Mouse (Mus musculus) megakaryocyte-erythroid progenitor cell, adult 5-6 weeks (primary cell): ENCODE data around the gene Kif13a. TPM values are rescaled to one million over a fixed set of nuclear protein-coding genes. Genes with fewer than 3 reads are reported as not detected.
A peak's percentile ranks its signal among the peaks of the same experiment; 100 is the strongest.

Experiments used
- ATAC-seq: replicated peaks from 2 replicates; pipeline ENCODE4 v1.8.0; 2016; ENCODE audit warnings: mild to moderate bottlenecking, inconsistent platforms; ENCODE audit not compliant: severe bottlenecking, poor library complexity, low FRiP score, low TSS enrichment
- total RNA-seq, 2 experiments: library from RNA; stranded (forward) in 1 of 2; stranded (reverse) in 1 of 2; fragments of 200-1000, 215-1000 nt in 1 of 2; fragments of >200 nt in 1 of 2; fragmentation: Nextera tagmentation in 1 of 2; gene quantifications; 2 replicates each; pipeline ENCODE4 v1.2.3; 2014 to 2017

The Kif13a gene
- total RNA-seq, 2 experiments from 2014 or later: 15.0 to 35.3 TPM

GRCm38 (mm10) chr13:46888150-46888683 is 41.5 kb downstream of the Kif13a start:
- no peak for ATAC-seq

GRCm38 (mm10) chr13:46886497-46887261 is 43.0 kb downstream of the Kif13a start:
- no peak for ATAC-seq

GRCm38 (mm10) chr13:46885759-46886060 is 44.0 kb downstream of the Kif13a start:
- 0 out of 2 replicates have a peak, but pooled peaks have one; percentile 23 for ATAC-seq

- 0 out of 2 replicates have a peak, but pooled peaks have one; percentile 11 for ATAC-seq
These were observed 44.5 kb downstream of the Kif13a start for GRCm38 (mm10) chr13:46884898-46885758.

GRCm38 (mm10) chr13:46883976-46884375 is 45.7 kb downstream of the Kif13a start:
- ATAC-seq: no peak

- no peak for ATAC-seq
These were observed 46.3 kb downstream of the Kif13a start for GRCm38 (mm10) chr13:46883381-46883780.

- ATAC-seq: no peak
These were observed 48.9 kb downstream of the Kif13a start for GRCm38 (mm10) chr13:46880736-46881135.

GRCm38 (mm10) chr13:46880243-46880642 is 49.4 kb downstream of the Kif13a start:
- no peak for ATAC-seq

- no peak for ATAC-seq
These were observed 52.6 kb downstream of the Kif13a start for GRCm38 (mm10) chr13:46877049-46877448.

- ATAC-seq: no peak
These were observed 54.3 kb downstream of the Kif13a start for GRCm38 (mm10) chr13:46875377-46875776.

- ATAC-seq: 0 out of 2 replicates have a peak, but pooled peaks have one; percentile 26
These were observed 56.9 kb downstream of the Kif13a start for GRCm38 (mm10) chr13:46872732-46873131.

GRCm38 (mm10) chr13:46872194-46872593 is 57.5 kb downstream of the Kif13a start:
- ATAC-seq: no peak

GRCm38 (mm10) chr13:46869464-46869863 is 60.2 kb downstream of the Kif13a start:
- no peak for ATAC-seq

- ATAC-seq: peak; percentile 35; the same call in 1 of the 2 replicates
These were observed 66.4 kb downstream of the Kif13a start for GRCm38 (mm10) chr13:46863169-46863748.

GRCm38 (mm10) chr13:46859876-46860275 is 69.8 kb downstream of the Kif13a start:
- ATAC-seq: peak; percentile 58

GRCm38 (mm10) chr13:46859173-46859572 is 70.5 kb downstream of the Kif13a start:
- no peak; the same call in 1 of the 2 replicates for ATAC-seq

GRCm38 (mm10) chr13:46858835-46859152 is 70.9 kb downstream of the Kif13a start:
- no peak for ATAC-seq

GRCm38 (mm10) chr13:46858143-46858834 is 71.4 kb downstream of the Kif13a start:
- no peak for ATAC-seq

GRCm38 (mm10) chr13:46854456-46854855 is 75.2 kb downstream of the Kif13a start:
- ATAC-seq: no peak
